Mouse (Mus musculus) cerebellum, adult 2 months (tissue): ENCODE results near the gene Kiss1r. TPM values are rescaled to one million over a fixed set of nuclear protein-coding genes. Genes with fewer than 3 reads are reported as not detected.

Source experiments
- DNase-seq, 2 experiments: peaks; one replicate each; pipeline ENCODE4 v3.0.0; 2021
- H3K27ac ChIP-seq: fragments of 200-500 bp; 2 replicates; pipeline ENCODE4 v1.5.1; 2012; ENCODE audit warnings: low read length, control low read depth, inconsistent platforms; ENCODE audit not compliant: insufficient read depth
- H3K27me3 ChIP-seq: fragments of 200-500 bp; 2 replicates; pipeline ENCODE4 v1.6.1; 2012; ENCODE audit warnings: inconsistent platforms, mild to moderate bottlenecking, low read length, moderate library complexity; ENCODE audit not compliant: control insufficient read depth, insufficient read depth
- H3K4me1 ChIP-seq: fragments of 200-500 bp; 2 replicates; pipeline ENCODE4 v1.6.1; 2011; ENCODE audit warnings: low read length; ENCODE audit not compliant: control insufficient read depth, insufficient read depth
- H3K4me3 ChIP-seq: fragments of 200-500 bp; replicated peaks from 2 replicates; pipeline ENCODE3; 2011; ENCODE audit warnings: mild to moderate bottlenecking, low read depth, low read length, control low read depth; ENCODE audit not compliant: insufficient read depth
- CTCF ChIP-seq: fragments of 200-500 bp; IDR thresholded peaks from 2 replicates; pipeline ENCODE4 v1.5.1; 2011; ENCODE audit warnings: low read depth, mild to moderate bottlenecking, control low read depth, low read length, moderate library complexity, borderline replicate concordance; ENCODE audit not compliant: insufficient read depth
- POLR2A ChIP-seq: fragments of 200-500 bp; IDR thresholded peaks from 2 replicates; pipeline ENCODE4 v1.6.1; 2011; ENCODE audit warnings: low read length, control low read depth, borderline replicate concordance; ENCODE audit not compliant: insufficient read depth
- WGBS: fragments of 180-500 bp; shearing (Covaris S2); methylation state at CpG from one replicate; pipeline ENCODE4 v1.1.7; 2018; 5-methylcytosine and 5-hydroxymethylcytosine counted together
- polyA plus RNA-seq: library from polyadenylated mRNA; depleted of rRNA; stranded (reverse); fragments of >200 nt; gene quantifications from 2 replicates; pipeline ENCODE4 v1.2.3, GENCODE M21; 2012

The Kiss1r gene
- polyA plus RNA-seq, 1 experiment = 12.8 TPM

GRCm38 (mm10) chr10:79914948-79915596, 1.7 kb upstream of the Kiss1r start:
- H3K4me3 ChIP-seq = no peak overlapping the region
- DNase-seq = no peak
- 28% methylated on average over 7 of the region's 7 CpGs for WGBS
- H3K27ac ChIP-seq = no peak overlapping the region
- peaks cover 14% of the 10 kb centered on the region for H3K4me1 ChIP-seq
- TF ChIP-seq POLR2A (no peak), CTCF (no peak)
- H3K27me3 ChIP-seq = no peaks in the 10 kb centered on the region

GRCm38 (mm10) chr10:79916081-79916480, 690 bp upstream of the Kiss1r start:
- peak; percentile 29 to 45 for DNase-seq
- Histone ChIP-seq H3K4me3 (peak overlapping the region; percentile 95), H3K4me1 (peaks cover 21% of the 10 kb centered on the region), H3K27ac (peak overlapping the region; percentile 66), H3K27me3 (no peaks in the 10 kb centered on the region)
- TF ChIP-seq CTCF = no peak
- TF ChIP-seq POLR2A = no peak
- 3% methylated on average over 8 of the region's 8 CpGs for WGBS

GRCm38 (mm10) chr10:79917532-79918100, 845 bp downstream of the Kiss1r start:
- Histone ChIP-seq H3K4me3 (peak overlapping the region; percentile 95), H3K4me1 (peaks cover 21% of the 10 kb centered on the region), H3K27ac (peak overlapping the region; percentile 81; the same call in 1 of the 2 replicates), H3K27me3 (no peaks in the 10 kb centered on the region)
- 72% methylated on average over 5 of the region's 5 CpGs for WGBS
- no peak for TF ChIP-seq POLR2A
- TF ChIP-seq CTCF = no peak
- DNase-seq = no peak

GRCm38 (mm10) chr10:79918231-79919078, 1.7 kb downstream of the Kiss1r start:
- Histone ChIP-seq H3K4me1 (peaks cover 21% of the 10 kb centered on the region), H3K27me3 (no peaks in the 10 kb centered on the region), H3K27ac (no peak overlapping the region), H3K4me3 (peak overlapping the region; percentile 37)
- DNase-seq = peak; percentile 38 to 50
- WGBS = 19% methylated on average over 35 of the region's 35 CpGs
- 0 out of 2 replicates have a peak, but pooled peaks have one; percentile 13 for TF ChIP-seq POLR2A
- TF ChIP-seq CTCF = no peak

GRCm38 (mm10) chr10:79919251-79919849, 2.6 kb downstream of the Kiss1r start:
- WGBS = 25% methylated on average over 21 of the region's 21 CpGs
- peaks cover 15% of the 10 kb centered on the region for H3K4me1 ChIP-seq
- no peak overlapping the region for H3K27ac ChIP-seq
- peak in 1 of 2 experiments; percentile 26 for DNase-seq
- TF ChIP-seq CTCF (no peak), POLR2A (no peak)
- no peaks in the 10 kb centered on the region for H3K27me3 ChIP-seq
- no peak overlapping the region for H3K4me3 ChIP-seq

GRCm38 (mm10) chr10:79920056-79920890, 3.5 kb downstream of the Kiss1r start:
- peak; percentile 19 to 38 for DNase-seq
- 55% methylated on average over 26 of the region's 26 CpGs for WGBS
- Histone ChIP-seq H3K27me3 (no peaks in the 10 kb centered on the region), H3K27ac (no peak overlapping the region), H3K4me3 (no peak overlapping the region), H3K4me1 (peaks cover 11% of the 10 kb centered on the region; the same call in 1 of the 2 replicates)
- TF ChIP-seq POLR2A (no peak), CTCF (no peak)
